Mouse (Mus musculus) right cerebral cortex, postnatal 14 days (tissue): ENCODE measurements around the gene Vps39.

Experiments used
- DNase-seq: peaks from one replicate; pipeline ENCODE4 v3.0.0; 2022

Gene Vps39

DNA sequence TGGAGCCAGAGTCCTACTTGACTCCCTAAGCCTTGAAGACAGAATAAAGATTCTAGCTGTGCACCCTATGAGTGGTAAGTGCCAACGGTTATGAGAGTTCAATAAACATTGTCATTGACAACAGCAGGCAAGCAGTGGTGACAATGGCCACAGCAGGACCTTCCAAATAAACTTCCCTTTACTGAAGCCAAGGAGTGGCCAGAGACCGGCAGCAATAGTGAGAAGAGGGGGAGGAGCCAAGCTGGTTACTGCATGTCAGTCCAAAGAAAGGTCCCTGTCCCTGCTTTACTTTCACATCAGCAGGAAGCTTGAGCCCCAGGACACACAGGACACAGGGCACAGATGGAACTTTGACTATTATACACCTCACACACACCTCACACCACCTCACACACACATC lies 56.8 kb downstream of the Vps39 start:
- no peak for DNase-seq

GRCm38 (mm10) chr2:120291471-120292078 lies 61.4 kb downstream of the Vps39 start:
- DNase-seq: no peak

GRCm38 (mm10) chr2:120288995-120289394 lies 63.9 kb downstream of the Vps39 start, which contains the start of gene Pla2g4d:
Gene Pla2g4d, minus strand, starts transcription at chr2:120289197.
- peak; percentile 40 for DNase-seq

DNA sequence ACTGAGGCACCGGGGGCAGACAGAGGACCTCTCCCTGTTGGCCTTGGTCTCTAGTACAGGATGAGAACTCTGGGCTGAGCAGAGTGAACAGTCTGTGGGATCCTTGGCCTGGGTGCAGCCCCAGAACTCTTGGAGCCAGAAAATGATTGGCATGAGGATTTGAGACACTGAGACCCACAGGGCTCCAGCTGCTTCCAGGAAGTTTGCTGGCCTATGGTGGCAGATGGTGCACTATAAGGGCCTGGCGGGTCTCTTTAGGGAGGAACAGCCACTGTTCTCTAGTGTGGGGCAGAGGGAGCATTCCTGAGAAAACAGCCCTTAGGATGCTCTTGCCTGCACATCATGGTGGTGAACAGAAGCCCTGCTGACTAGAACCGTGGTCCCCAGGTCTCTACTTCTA lies 64.5 kb downstream of the Vps39 start:
- DNase-seq: no peak

DNA sequence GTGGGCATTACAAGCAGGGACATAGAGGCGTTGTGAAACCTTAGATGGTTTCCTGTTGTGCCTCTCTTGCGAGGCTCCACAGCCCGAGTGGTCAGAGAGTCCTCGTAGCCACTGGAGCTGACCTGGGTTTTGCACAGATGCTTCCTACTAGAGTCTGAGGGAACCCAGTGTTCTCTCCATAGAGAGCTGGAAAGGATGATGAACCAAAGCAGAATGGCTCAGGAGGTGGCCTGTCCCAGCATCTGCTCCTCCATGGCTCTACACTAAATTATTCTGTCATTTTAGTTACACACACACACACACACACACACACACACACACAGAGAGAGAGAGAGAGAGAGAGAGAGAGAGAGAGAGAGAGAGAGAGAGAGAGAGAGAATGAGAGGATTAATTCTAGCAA lies 67.3 kb downstream of the Vps39 start:
- DNase-seq: no peak

DNA sequence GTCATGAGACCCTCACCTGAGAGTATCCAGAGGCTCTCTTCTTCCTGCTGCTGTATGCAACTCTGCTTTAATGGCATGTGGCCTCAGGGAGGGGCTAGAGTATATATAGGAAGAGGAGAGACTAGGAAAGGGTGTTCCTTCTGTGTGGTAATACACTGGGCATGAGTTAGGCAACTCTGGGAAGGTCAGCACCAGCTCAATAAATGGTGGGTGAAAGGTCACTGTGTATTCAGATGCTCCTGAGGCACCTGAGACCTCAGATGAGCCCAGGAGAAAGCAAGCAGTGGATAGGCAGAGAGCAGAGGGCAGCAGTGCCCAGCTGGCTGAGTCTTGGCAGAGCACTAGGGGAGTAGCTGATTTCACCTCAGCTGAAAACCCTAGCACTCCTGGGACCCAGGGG lies 68.2 kb downstream of the Vps39 start:
- DNase-seq: no peak

DNA sequence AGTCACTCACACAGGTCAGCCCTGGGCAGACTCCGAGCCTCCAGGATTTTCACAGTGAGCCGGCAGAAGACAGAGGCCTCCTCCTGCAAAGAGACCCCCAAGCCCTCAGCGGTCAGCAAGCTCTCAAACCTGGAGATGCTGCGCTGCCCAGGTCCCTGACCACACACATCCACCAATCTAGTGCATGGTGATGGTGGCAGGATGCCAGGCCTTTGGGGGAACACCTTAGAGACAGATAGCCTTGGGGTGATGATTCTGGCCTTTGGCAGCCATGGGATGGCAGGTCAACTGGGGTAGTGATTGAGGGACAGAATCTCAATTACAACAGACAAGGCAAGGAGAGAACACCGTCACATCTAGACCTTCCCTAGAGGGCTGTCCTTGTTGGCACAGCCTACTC lies 68.8 kb downstream of the Vps39 start:
- DNase-seq: no peak

DNA sequence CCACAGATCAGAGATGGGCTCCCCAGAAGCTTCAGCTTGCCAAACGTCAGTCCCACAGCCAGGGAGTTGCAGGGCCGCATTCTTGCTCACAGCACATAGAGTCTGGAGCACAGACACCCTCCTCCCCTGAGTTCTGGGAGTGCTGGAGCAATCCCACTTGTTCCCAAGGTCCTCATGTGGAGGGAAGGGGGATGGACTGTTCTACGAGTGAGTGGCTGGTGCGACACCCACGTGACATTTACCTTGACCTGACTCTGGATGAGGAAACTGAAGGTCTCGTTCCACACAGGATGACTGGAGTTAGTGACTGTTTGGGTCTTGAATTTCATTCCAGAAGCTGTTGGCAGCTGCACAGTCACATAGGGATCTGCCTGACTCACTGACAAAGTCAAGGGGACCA lies 69.4 kb downstream of the Vps39 start:
- DNase-seq: no peak

DNA sequence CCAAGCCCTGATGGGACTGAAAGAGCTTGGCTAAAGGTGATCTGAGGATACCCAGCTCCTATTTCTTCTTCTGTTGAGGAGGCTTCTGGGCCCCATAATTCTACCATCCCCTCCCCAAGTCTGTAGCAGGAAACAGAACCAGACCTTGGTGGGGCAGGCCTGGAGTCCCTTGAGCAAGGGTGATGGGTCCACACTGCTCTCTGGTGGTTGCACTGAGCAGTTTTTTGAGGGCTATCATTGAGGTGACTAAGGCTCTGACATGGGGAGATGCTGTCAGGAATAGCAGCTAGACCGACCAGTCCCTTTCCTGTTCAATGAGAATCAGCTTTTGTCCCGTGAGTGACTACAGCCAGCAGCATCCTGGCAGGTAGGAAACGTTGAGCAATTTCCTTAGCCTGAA lies 71.7 kb downstream of the Vps39 start:
- DNase-seq: no peak

- peak; percentile 60 for DNase-seq
Observed at GRCm38 (mm10) chr2:120279961-120280360, 73.0 kb downstream of the Vps39 start.

GRCm38 (mm10) chr2:120276951-120277350 lies 76.0 kb downstream of the Vps39 start:
- no peak for DNase-seq

GRCm38 (mm10) chr2:120268635-120269034 lies 84.3 kb downstream of the Vps39 start:
- no peak for DNase-seq
